In the genomic region with DNA sequence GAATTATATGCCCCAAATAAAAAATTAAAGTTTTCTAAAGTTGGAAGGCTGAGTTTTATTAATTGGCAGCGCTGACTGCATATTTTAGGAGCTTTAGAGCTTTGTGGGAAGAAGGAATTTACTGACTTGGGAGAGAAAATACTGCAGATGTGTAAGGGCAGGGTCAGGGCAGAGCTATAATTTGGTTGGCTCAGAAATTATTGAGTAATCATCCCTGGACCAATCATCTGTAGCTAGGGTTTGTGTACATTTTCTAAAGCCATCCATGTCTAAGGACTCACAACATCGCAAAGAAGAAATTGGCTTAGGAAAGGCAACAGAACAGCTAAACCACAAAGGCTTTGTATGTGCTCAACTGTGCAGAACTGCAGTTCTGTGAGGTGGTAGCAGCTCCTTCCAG, we compare ENCODE assay signal across 23 mouse cellular contexts.
DNase-seq lines count a peak whose midpoint lies in the region; ATAC-seq and TF ChIP-seq lines count a peak whose summit lies in the region.
"Had no signal": no experiment of that assay in that cellular context is flagged by ENCODE, and none has a peak within 500 bp of the region (broad histone marks: within the 10 kb centered on the region; RNA-seq: fewer than 3 reads in every experiment).

No protein-coding gene starts in this region.

- no peaks in the 10 kb centered on the region for H3K36me3 ChIP-seq in embryonic facial prominence, embryonic 14.5 days (ENCODE audit: control insufficient read depth, insufficient read depth, low read length)
- no peaks in the 10 kb centered on the region for H3K36me3 ChIP-seq in embryonic facial prominence, embryonic 10.5 days (replicated peaks)
- no peaks in the 10 kb centered on the region for H3K36me3 ChIP-seq in myocyte (ENCODE audit: control insufficient read depth, insufficient read depth)
- H3K36me3 ChIP-seq: embryonic facial prominence, embryonic 12.5 days; forebrain, embryonic 12.5 days; heart, embryonic 15.5 days; hindbrain, embryonic 13.5 days had no signal

- no peaks in the 10 kb centered on the region for H3K4me1 ChIP-seq in embryonic facial prominence, embryonic 14.5 days (ENCODE audit: control insufficient read depth, insufficient read depth, low read length)
- no peaks in the 10 kb centered on the region for H3K4me1 ChIP-seq in embryonic facial prominence, embryonic 10.5 days
- H3K4me1 ChIP-seq: embryonic facial prominence, embryonic 12.5 days; forebrain, embryonic 12.5 days; heart, embryonic 15.5 days; hindbrain, embryonic 13.5 days had no signal

- no peak overlapping the region for H3K4me3 ChIP-seq in embryonic facial prominence, embryonic 14.5 days (ENCODE audit: low read depth, low read length)
- H3K4me3 ChIP-seq in embryonic facial prominence, embryonic 10.5 days: no peak overlapping the region
- no peak overlapping the region for H3K4me3 ChIP-seq in myocyte
- H3K4me3 ChIP-seq: embryonic facial prominence, embryonic 12.5 days; forebrain, embryonic 12.5 days; heart, adult 2 months; heart, embryonic 15.5 days; hindbrain, embryonic 13.5 days had no signal

- no peak for ATAC-seq in embryonic facial prominence, embryonic 14.5 days (ENCODE audit: low read depth)
- ATAC-seq in megakaryocyte, adult 5-6 weeks (ENCODE audit: poor library complexity, severe bottlenecking): no peak
- ATAC-seq: activated CD4-positive, CD25-positive, alpha-beta regulatory T cell, adult 4 months; forebrain, embryonic 16.5 days; hindbrain, postnatal 0 days had no signal

- H3K27ac ChIP-seq in embryonic facial prominence, embryonic 14.5 days (replicated peaks; ENCODE audit: low read depth, low read length): no peak overlapping the region
- no peak overlapping the region for H3K27ac ChIP-seq in embryonic facial prominence, embryonic 10.5 days (replicated peaks)
- H3K27ac ChIP-seq: embryonic facial prominence, embryonic 12.5 days; forebrain, embryonic 12.5 days; heart, adult 2 months; heart, embryonic 15.5 days; hindbrain, embryonic 13.5 days; hindbrain, postnatal 0 days had no signal

- H3K9me3 ChIP-seq in embryonic facial prominence, embryonic 14.5 days (ENCODE audit: control insufficient read depth, low read length): no peaks in the 10 kb centered on the region
- no peaks in the 10 kb centered on the region for H3K9me3 ChIP-seq in embryonic facial prominence, embryonic 10.5 days
- H3K9me3 ChIP-seq: embryonic facial prominence, embryonic 12.5 days; forebrain, embryonic 12.5 days; heart, embryonic 15.5 days; hindbrain, embryonic 13.5 days had no signal

- no peak overlapping the region for H3ac ChIP-seq in myocyte (ENCODE audit: control insufficient read depth, insufficient read length)

- H3K27me3 ChIP-seq in embryonic facial prominence, embryonic 14.5 days (replicated peaks; ENCODE audit: control insufficient read depth, insufficient read depth, low read length): no peaks in the 10 kb centered on the region
- no peaks in the 10 kb centered on the region for H3K27me3 ChIP-seq in embryonic facial prominence, embryonic 10.5 days (replicated peaks; ENCODE audit: low read depth, poor library complexity, severe bottlenecking)
- H3K27me3 ChIP-seq in myocyte (ENCODE audit: control insufficient read depth, insufficient read depth, insufficient read length): no peaks in the 10 kb centered on the region
- H3K27me3 ChIP-seq: embryonic facial prominence, embryonic 12.5 days; forebrain, embryonic 12.5 days; heart, embryonic 15.5 days; hindbrain, embryonic 13.5 days had no signal

- H3K79me2 ChIP-seq in myocyte (ENCODE audit: control insufficient read depth, insufficient read depth): no peaks in the 10 kb centered on the region

- H3K4me2 ChIP-seq in embryonic facial prominence, embryonic 14.5 days (ENCODE audit: low read depth, low read length): no peak overlapping the region
- no peak overlapping the region for H3K4me2 ChIP-seq in myocyte (ENCODE audit: low read depth)
- H3K4me2 ChIP-seq: embryonic facial prominence, embryonic 12.5 days; forebrain, embryonic 12.5 days; heart, embryonic 11.5 days; heart, embryonic 15.5 days; hindbrain, embryonic 13.5 days had no signal

- peak; percentile 25 for DNase-seq in embryonic facial prominence, embryonic 14.5 days (ENCODE audit: low spot score)
- no peak for DNase-seq in embryonic facial prominence, embryonic 10.5 days (ENCODE audit: low spot score)
- DNase-seq in kidney, postnatal 14 days: peak; percentile 10
- DNase-seq in kidney, postnatal 25 days: no peak
- peak; percentile 47 for DNase-seq in NIH3T3 (ENCODE audit: low read depth)
- DNase-seq in c-Kit-positive CD71-positive TER-119-positive erythroid progenitor cells, embryonic 14.5 days (ENCODE audit: low spot score): no peak
- DNase-seq: adrenal gland, postnatal 14 days; cerebellum, adult 18-20 months; cerebellum, adult 9-11 months; embryo, embryonic 11 days; gastrocnemius, postnatal 10 days; heart, adult 2 months; heart, postnatal 14 days had no signal

- no peak overlapping the region for H3K9ac ChIP-seq in embryonic facial prominence, embryonic 14.5 days (ENCODE audit: low read depth, low read length)
- H3K9ac ChIP-seq: embryonic facial prominence, embryonic 12.5 days; forebrain, embryonic 12.5 days; heart, embryonic 15.5 days; hindbrain, embryonic 13.5 days had no signal

- WGBS in embryonic facial prominence, embryonic 14.5 days: 70% methylated on average over 2 of the region's 2 CpGs
- 86% methylated on average over 2 of the region's 2 CpGs for WGBS in embryonic facial prominence, embryonic 10.5 days

- no peak for TF ChIP-seq POLR2A in myocyte (IDR thresholded peaks at IDR 0.05; ENCODE audit: insufficient read length, low read depth)

TF ChIP-seq in myocyte, 11 proteins besides CTCF, POLR2A, EP300 and RAD21:
- TF ChIP-seq SRF (IDR thresholded peaks at IDR 0.05; ENCODE audit: control insufficient read depth, insufficient read length, low read depth) (no peak), CEBPB (IDR thresholded peaks at IDR 0.05; ENCODE audit: insufficient read depth, poor library complexity, severe bottlenecking) (0 out of 2 replicates have a peak, but pooled peaks have one; percentile 39)

Comparison
In these comparisons a context has a peak if more than half of its experiments do, and no peak if none do; other contexts are left out.
1. DNase-seq: peak in embryonic facial prominence, embryonic 14.5 days (single experiment), kidney, postnatal 14 days (single experiment) and NIH3T3 (single experiment); none in embryonic facial prominence, embryonic 10.5 days (single experiment), kidney, postnatal 25 days (0 of 2) and c-Kit-positive CD71-positive TER-119-positive erythroid progenitor cells, embryonic 14.5 days (single experiment).